Comparison of ENCODE assay signal across 16 mouse cellular contexts in the genomic region with DNA sequence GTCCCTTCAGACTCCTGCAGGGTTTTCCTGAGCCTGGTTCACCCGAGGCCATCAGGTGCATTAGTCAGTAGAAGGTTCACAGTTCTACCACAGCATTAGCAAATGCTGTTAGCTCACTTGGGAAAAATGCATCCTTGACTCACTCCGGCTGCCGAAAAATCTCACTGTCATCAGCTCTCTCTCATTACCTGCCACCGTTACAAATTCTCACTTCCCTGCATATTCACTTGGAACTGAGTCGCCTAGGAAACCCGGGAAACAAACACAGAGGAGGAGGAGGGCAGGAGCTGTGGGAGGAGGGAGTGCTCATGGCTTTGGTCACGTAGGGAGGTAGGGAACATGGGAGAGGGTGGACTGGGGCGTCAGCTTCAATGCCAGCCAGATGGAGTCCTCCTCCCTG. TPM values are rescaled to one million over a fixed set of nuclear protein-coding genes. Genes with fewer than 3 reads are reported as not detected.
A peak's percentile ranks its signal among the peaks of the same experiment; 100 is the strongest.
DNase-seq lines count a peak whose midpoint lies in the region; ATAC-seq lines count a peak whose summit lies in the region.
"Had no signal": no experiment of that assay in that cellular context is flagged by ENCODE, and none has a peak within 500 bp of the region (broad histone marks: within the 10 kb centered on the region; RNA-seq: fewer than 3 reads in every experiment).

No protein-coding gene starts in this region.

- DNase-seq in frontal cortex, postnatal 10 days (ENCODE audit: low spot score in 2 of 2) = no peak
- peak; percentile 14 to 39 for DNase-seq in left cerebral cortex, adult 18-20 months (ENCODE audit: low spot score in 2 of 2)
- DNase-seq in left cerebral cortex, adult 11 months (ENCODE audit: low spot score) = no peak
- peak; percentile 57 for DNase-seq in right cerebral cortex, adult 18-20 months
- no peak for DNase-seq in right cerebral cortex, postnatal 14 days
- no peak for DNase-seq in cerebellum, adult 11-12 months
- DNase-seq: adrenal gland, postnatal 25 days; cerebellum, adult 18-20 months; cerebellum, postnatal 25 days; embryo, embryonic 11 days; gastrocnemius, postnatal 36 days; heart, postnatal 10 days; thymus, postnatal 14 days had no signal

- ATAC-seq in frontal cortex, adult (ENCODE audit: low TSS enrichment) = peak; percentile 68
- ATAC-seq: CD4-positive, CD25-positive, alpha-beta regulatory T cell, adult 4 months; liver, embryonic 12.5 days had no signal

RNA-seq across cellular contexts. Expression of gene Barx2, which starts 56.8 kb away (rescaled TPM):
- total RNA-seq in left cerebral cortex, adult 18-20 months (2021) = 1 to 10 TPM; 4.0 to 5.0 TPM
- total RNA-seq: adrenal gland, postnatal 25 days; heart, postnatal 10 days had no signal

Comparison
In these comparisons a context has a peak if more than half of its experiments do, and no peak if none do; other contexts are left out.
1. DNase-seq: peak in left cerebral cortex, adult 18-20 months (2 of 2) and right cerebral cortex, adult 18-20 months (single experiment); none in frontal cortex, postnatal 10 days (0 of 2), left cerebral cortex, adult 11 months (single experiment), right cerebral cortex, postnatal 14 days (single experiment) and cerebellum, adult 11-12 months (single experiment).